Mouse (Mus musculus) CH12.LX (cell line): Measurements from ENCODE around the gene Trim26.

Source experiments
- CHD2 ChIP-seq: IDR thresholded peaks from 2 replicates; pipeline ENCODE4 v1.6.1; 2011; ENCODE audit warnings: low read length, improper control_type of control experiment
- CTCF ChIP-seq, 2 experiments: IDR thresholded peaks in 1 of 2; conservative IDR thresholded peaks in 1 of 2; 2 replicates each; pipeline ENCODE4 v1.5.1; 2011 to 2012; ENCODE audit warnings: low read depth in 2 of 2, low read length in 2 of 2, improper control_type of control experiment in 1 of 2, inconsistent platforms in 1 of 2, mild to moderate bottlenecking in 1 of 2, moderate library complexity in 1 of 2
- ELF1 ChIP-seq: IDR thresholded peaks from 2 replicates; pipeline ENCODE4 v1.6.1; 2014; ENCODE audit warnings: low read depth, mild to moderate bottlenecking, inconsistent platforms, low read length, improper control_type of control experiment
- EP300 ChIP-seq: IDR thresholded peaks from 2 replicates; pipeline ENCODE4 v1.6.1; 2011; ENCODE audit warnings: low read length, improper control_type of control experiment
- GABPA ChIP-seq: IDR thresholded peaks from 2 replicates; pipeline ENCODE4 v1.6.1; 2012; ENCODE audit warnings: low read depth, low read length, improper control_type of control experiment, inconsistent platforms; ENCODE audit not compliant: insufficient replicate concordance
- HCFC1 ChIP-seq: IDR thresholded peaks from 2 replicates; pipeline ENCODE4 v1.6.1; 2012; ENCODE audit warnings: low read depth, mild to moderate bottlenecking, inconsistent platforms, low read length, improper control_type of control experiment
- MAFK ChIP-seq: IDR thresholded peaks from 2 replicates; pipeline ENCODE4 v1.6.1; 2011; ENCODE audit warnings: low read length, improper control_type of control experiment; ENCODE audit not compliant: insufficient replicate concordance
- MAZ ChIP-seq: IDR thresholded peaks from 2 replicates; pipeline ENCODE4 v1.6.1; 2012; ENCODE audit warnings: low read depth, mild to moderate bottlenecking, inconsistent platforms, low read length, improper control_type of control experiment, moderate library complexity
- POLR2AphosphoS2 ChIP-seq: IDR thresholded peaks from 2 replicates; pipeline ENCODE4 v1.6.1; 2011; ENCODE audit warnings: low read depth, low read length, improper control_type of control experiment
- RCOR1 ChIP-seq: conservative IDR thresholded peaks from 2 replicates; pipeline ENCODE4 v1.6.1; 2012; ENCODE audit warnings: low read depth, mild to moderate bottlenecking, inconsistent platforms, low read length, improper control_type of control experiment
- SMC3 ChIP-seq: IDR thresholded peaks from 2 replicates; pipeline ENCODE4 v1.6.1; 2011; ENCODE audit warnings: low read depth, low read length, improper control_type of control experiment
- UBTF ChIP-seq: IDR thresholded peaks from 2 replicates; pipeline ENCODE4 v1.6.1; 2012; ENCODE audit warnings: low read depth, mild to moderate bottlenecking, inconsistent platforms, low read length, improper control_type of control experiment, moderate library complexity
- USF2 ChIP-seq: conservative IDR thresholded peaks from 2 replicates; pipeline ENCODE4 v1.6.1; 2011; ENCODE audit warnings: low read depth, low read length, improper control_type of control experiment
- ZNF384 ChIP-seq: IDR thresholded peaks from 2 replicates; pipeline ENCODE4 v1.6.1; 2012; ENCODE audit warnings: low read depth, low read length, improper control_type of control experiment, inconsistent platforms

DNA sequence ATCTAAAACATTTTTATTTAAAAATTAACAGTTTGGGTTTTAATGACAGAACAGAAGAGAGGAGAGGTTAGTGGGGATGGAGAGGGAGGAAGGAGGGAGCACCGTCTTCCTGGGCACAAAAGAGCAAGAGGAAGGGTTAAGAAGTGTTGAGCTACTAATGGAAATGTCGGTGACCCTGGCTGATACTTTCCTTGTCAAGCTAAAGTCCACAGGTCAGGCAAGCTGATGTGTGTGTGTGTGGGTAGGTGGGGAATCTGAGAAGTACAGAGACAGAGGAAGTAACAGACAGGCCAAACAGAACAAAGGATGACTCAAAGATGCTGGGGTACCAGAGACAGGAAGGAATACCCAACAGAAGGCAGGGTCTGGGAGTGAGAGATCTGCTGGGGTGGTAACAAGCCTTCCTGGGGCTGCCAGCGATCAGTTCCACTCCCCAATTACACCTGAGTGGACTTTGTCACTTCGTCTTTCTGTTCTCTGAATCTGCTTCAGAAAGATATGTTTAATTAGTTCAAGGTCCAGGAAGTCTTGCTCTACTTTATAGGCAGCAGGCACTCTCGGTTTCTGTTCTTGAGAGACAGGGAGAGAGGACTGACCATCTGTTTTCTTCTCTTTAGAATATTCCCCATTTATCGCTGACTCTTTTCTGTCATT, 60.7 kb downstream of the Trim26 start, which contains the start of gene Trim31:
- TF ChIP-seq MAZ (no peak), RCOR1 (no peak), EP300 (no peak), USF2 (no peak), UBTF (no peak), POLR2AphosphoS2 (no peak), CHD2 (no peak), CTCF (conservative IDR thresholded peaks at IDR 0.05 in 1 of 2, IDR thresholded peaks at IDR 0.05 in 1 of 2; ENCODE audit: low read depth in 2 of 2, low read length in 2 of 2) (no peak), MAFK (no peak), ZNF384 (no peak), HCFC1 (no peak), GABPA (no peak), ELF1 (no peak), SMC3 (no peak)
